Mouse (Mus musculus) inflammation-experienced regulatory T-cells, adult 6 months (primary cell): Measurements from ENCODE around the gene Gm13279. TPM values are rescaled to one million over a fixed set of nuclear protein-coding genes. Genes with fewer than 3 reads are reported as not detected.
"Not testable (repeated sequence)": the region's sequence is repeated elsewhere in the genome, so short reads cannot be mapped to it uniquely, and the experiment has no call there.

Experiments
- ATAC-seq: one replicate; pipeline ENCODE4 v1.8.0; 2017
- polyA plus RNA-seq, 3 experiments: library from polyadenylated mRNA; unstranded; fragments of 100-300 nt; shearing (Covaris generic); gene quantifications; one replicate each; pipeline ENCODE4 v1.2.1; 2017

Gm13279 gene
- polyA plus RNA-seq, 3 experiments from 2014 or later, result not detected

GRCm38 (mm10) chr4:88799365-88799764 is 2.2 kb downstream of the Gm13279 start, which contains the start of gene Gm13285:
Gene Gm13285, plus strand, starts transcription at chr4:88799665.
- not testable (repeated sequence) for ATAC-seq

DNA sequence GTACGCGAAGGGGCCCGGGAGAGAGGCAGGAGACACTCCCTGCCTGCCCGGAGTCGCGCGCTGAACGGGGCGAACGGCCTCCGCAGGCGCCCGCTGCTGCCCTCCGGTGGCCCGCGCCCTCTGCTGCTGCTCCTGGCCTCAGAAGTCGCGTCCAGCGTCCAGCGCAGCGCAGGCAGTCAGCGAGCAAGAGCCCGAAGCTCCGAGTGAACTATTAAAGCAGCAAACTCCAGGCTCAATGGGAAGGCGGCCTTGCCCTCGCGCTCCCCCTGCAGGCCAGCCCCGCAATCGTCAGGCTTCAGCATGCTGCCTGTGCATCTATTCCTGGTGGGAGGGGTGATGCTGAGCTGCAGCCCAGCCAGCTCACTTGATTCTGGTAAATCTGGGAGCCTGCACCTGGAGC is 5.8 kb downstream of the Gm13279 start, which contains the start of gene Gm13287:
Gene Gm13287, plus strand, starts transcription at position 301 of the 400 bp plus-strand sequence.
- ATAC-seq, result not testable (repeated sequence)

- ATAC-seq, result not testable (repeated sequence)
Measured at GRCm38 (mm10) chr4:88805231-88805630, 8.0 kb downstream of the Gm13279 start, which contains the start of gene Gm13288. Gene Gm13288, plus strand, starts transcription at chr4:88805531.

- ATAC-seq, result not testable (repeated sequence)
Measured at GRCm38 (mm10) chr4:88805761-88806160, 8.6 kb downstream of the Gm13279 start.

DNA sequence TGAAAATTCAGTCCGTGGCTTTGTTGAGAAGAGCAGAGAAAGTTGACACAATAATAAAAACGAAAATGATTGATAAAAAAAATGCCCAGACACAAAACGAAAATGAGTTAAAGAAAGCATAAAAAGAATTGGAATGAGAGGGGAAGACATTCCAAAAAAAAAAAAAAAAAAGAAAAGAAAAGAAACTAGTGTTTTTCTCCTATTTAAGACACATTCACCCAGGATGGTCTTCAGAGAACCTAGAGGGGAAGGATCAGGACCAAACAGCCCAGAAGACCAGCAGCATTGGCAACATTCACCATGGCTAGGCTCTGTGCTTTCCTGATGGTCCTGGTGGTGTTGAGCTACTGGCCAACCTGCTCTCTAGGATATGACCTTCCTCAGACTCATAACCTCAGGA is 18.7 kb downstream of the Gm13279 start, which contains the start of gene Ifna7:
Gene Ifna7, plus strand, starts transcription at position 301 of the 400 bp plus-strand sequence.
- ATAC-seq, result no peak

GRCm38 (mm10) chr4:88819659-88820058 is 22.5 kb downstream of the Gm13279 start, which contains the start of gene Ifna11:
Gene Ifna11, plus strand, starts transcription at chr4:88819959.
- ATAC-seq, result no peak

- ATAC-seq, result peak; percentile 49
Measured at GRCm38 (mm10) chr4:88822995-88823394, 25.8 kb downstream of the Gm13279 start.

DNA sequence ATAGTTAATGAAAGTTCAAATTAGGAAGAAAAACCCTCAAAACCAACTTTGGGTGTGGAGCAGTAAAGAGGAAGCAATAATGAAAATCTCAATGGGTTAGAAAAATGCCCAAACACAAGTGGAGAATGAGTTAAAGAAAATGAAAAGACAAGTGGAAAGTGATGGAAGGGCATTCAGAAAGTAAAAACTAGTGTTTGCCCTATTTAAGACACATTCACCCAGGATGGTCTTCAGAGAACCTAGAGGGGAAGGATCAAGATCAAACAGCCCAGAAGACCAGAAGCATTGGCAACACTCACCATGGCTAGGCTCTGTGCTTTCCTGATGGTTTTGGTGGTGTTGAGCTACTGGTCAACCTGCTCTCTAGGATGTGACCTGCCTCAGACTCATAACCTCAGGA is 29.9 kb downstream of the Gm13279 start, which contains the start of gene Ifna6:
Gene Ifna6, plus strand, starts transcription at position 301 of the 400 bp plus-strand sequence.
- not testable (repeated sequence) for ATAC-seq

- ATAC-seq, result peak; percentile 63
Measured at GRCm38 (mm10) chr4:88830523-88830922, 33.3 kb downstream of the Gm13279 start.

- ATAC-seq, result not testable (repeated sequence)
Measured at GRCm38 (mm10) chr4:88835225-88835624, 38.0 kb downstream of the Gm13279 start, which contains the start of gene Ifna5. Gene Ifna5, plus strand, starts transcription at chr4:88835525.

DNA sequence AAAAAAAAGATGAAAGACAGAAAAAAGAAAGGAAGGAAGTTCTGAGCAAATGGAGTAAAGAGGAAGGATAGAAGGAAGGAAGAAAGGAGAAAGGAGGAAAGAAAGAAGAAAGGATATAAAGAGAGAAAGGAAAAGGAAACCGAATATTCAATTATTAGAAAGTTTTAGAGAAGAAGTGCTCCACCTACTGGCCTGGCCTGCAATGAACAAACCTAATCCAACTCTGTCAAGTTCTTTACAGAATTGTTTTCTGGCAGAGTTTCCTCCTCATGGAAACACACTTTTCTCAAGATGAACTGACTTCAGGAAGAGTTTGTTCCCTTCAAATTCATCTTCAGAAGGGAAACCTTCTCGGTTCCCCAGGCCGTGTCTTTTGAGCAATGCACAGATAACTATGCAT is 41.6 kb downstream of the Gm13279 start:
- peak; percentile 76 for ATAC-seq

DNA sequence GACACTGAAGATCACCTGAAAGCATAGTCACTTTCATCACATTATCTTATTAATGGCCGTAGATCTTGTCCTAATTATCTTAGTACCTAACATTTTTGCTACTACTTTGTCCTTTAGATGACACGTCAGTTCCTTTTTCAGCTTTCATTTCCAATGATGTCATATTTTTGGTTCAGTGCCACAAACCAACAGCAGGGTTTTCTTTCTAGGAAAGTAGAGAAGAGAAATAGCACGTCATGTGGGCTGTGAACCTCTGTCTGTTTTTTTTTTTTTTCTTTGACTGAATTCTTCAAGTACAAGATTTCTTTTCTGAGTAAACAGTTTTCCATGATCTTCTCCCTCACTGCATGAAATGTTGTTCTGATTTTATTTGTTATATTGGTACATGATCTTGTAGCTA is 42.9 kb downstream of the Gm13279 start:
- ATAC-seq, result no peak

DNA sequence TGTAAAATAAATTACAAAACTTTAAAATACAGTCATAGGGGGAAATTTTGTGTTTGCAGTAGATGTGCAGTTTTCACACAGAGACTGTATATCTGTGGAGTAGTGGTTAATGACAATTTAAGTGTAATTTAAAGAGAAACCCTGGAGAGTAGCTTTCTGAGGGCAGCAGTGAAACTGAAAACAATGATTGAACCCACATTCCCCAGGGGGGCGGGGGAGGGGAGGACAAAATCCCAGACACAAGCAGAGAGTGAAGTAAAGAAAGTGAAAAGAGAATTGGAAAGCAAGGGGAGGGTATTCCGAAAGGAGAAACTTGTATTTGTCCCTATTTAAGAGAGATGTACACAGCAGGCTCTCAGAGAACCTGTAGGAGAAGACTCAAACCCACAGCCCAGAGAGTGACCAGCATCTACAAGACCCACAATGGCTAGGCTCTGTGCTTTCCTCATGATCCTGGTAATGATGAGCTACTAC is 44.3 kb downstream of the Gm13279 start, which contains the start of gene Ifna4:
Gene Ifna4, plus strand, starts transcription at position 424 of the 474 bp plus-strand sequence.
- no peak for ATAC-seq

GRCm38 (mm10) chr4:88845334-88845733 is 48.1 kb downstream of the Gm13279 start:
- ATAC-seq, result peak; percentile 52

Other genes starting within 250 kb of the Gm13279 start
- gene Ifna15, start 239.2 kb upstream of the Gm13279 start, polyA plus RNA-seq, result not detected
- not detected for gene Ifna14, start 225.6 kb upstream of the Gm13279 start, polyA plus RNA-seq
- gene Ifna9, start 205.0 kb upstream of the Gm13279 start, polyA plus RNA-seq, result not detected
- gene Ifna12, start 194.0 kb upstream of the Gm13279 start, polyA plus RNA-seq, result not detected
- gene C87499, start 163.0 kb upstream of the Gm13279 start, polyA plus RNA-seq, result not detected
- not detected for gene Ifna13, start 152.9 kb upstream of the Gm13279 start, polyA plus RNA-seq
- gene Ifna16, start 120.5 kb upstream of the Gm13279 start, polyA plus RNA-seq, result not detected
- not detected for gene Ifna2, start 113.5 kb upstream of the Gm13279 start, polyA plus RNA-seq
- not detected for gene Ifnab, start 106.0 kb upstream of the Gm13279 start, polyA plus RNA-seq
- not detected for gene Gm26566, start 75.6 kb upstream of the Gm13279 start, polyA plus RNA-seq
- gene Klhl9, start 74.9 kb upstream of the Gm13279 start, polyA plus RNA-seq, result 10 to 100 TPM; 34.2 to 37.3 (median 35.5) TPM
- gene Gm13271, start 42.5 kb upstream of the Gm13279 start, polyA plus RNA-seq, result not detected
- not detected for gene Gm13283, start 37.3 kb upstream of the Gm13279 start, polyA plus RNA-seq
- gene Gm13290, start 23.6 kb upstream of the Gm13279 start, polyA plus RNA-seq, result not detected
- gene Gm13289, start 20.5 kb upstream of the Gm13279 start, polyA plus RNA-seq, result not detected
- gene Gm13272, start 17.5 kb upstream of the Gm13279 start, polyA plus RNA-seq, result not detected
- under 1 TPM in 1 of 3 experiments, not detected in 2; 0.58 TPM for gene Ifnz, start 15.3 kb upstream of the Gm13279 start, polyA plus RNA-seq
- gene Gm13276, start 11.7 kb upstream of the Gm13279 start, polyA plus RNA-seq, result not detected
- gene Gm13277, start 8.8 kb upstream of the Gm13279 start, polyA plus RNA-seq, result not detected
- not detected for gene Gm13278, start 5.8 kb upstream of the Gm13279 start, polyA plus RNA-seq
- not detected for gene Gm13275, start 2.9 kb upstream of the Gm13279 start, polyA plus RNA-seq
- gene Gm13285, start 2.3 kb downstream of the Gm13279 start, polyA plus RNA-seq, result 1 to 10 TPM in 1 of 3 experiments, under 1 TPM in 1, not detected in 1; 0.39 to 1.6 TPM
- gene Gm13287, start 5.9 kb downstream of the Gm13279 start, polyA plus RNA-seq, result not detected
- not detected for gene Gm13288, start 8.1 kb downstream of the Gm13279 start, polyA plus RNA-seq
- gene Ifna7, start 18.8 kb downstream of the Gm13279 start, polyA plus RNA-seq, result not detected
- not detected for gene Ifna11, start 22.6 kb downstream of the Gm13279 start, polyA plus RNA-seq
- gene Ifna6, start 30.0 kb downstream of the Gm13279 start, polyA plus RNA-seq, result not detected
- not detected for gene Ifna5, start 38.1 kb downstream of the Gm13279 start, polyA plus RNA-seq
- gene Ifna4, start 44.5 kb downstream of the Gm13279 start, polyA plus RNA-seq, result under 1 TPM in 1 of 3 experiments, not detected in 2; 0.63 TPM
- not detected for gene Ifna1, start 52.7 kb downstream of the Gm13279 start, polyA plus RNA-seq
- gene Ifne, start 82.8 kb downstream of the Gm13279 start, polyA plus RNA-seq, result not detected